Mouse (Mus musculus) neural tube, embryonic 13.5 days (tissue): ENCODE data around the gene Cyp2j6. TPM values are rescaled to one million over a fixed set of nuclear protein-coding genes. Genes with fewer than 3 reads are reported as not detected.

ENCODE experiments used
- ATAC-seq: fragments of 200-750 bp; cut with Nextera tagmentation; 2 replicates; pipeline ENCODE4 v1.8.0; 2017; ENCODE audit warnings: low read depth, mild to moderate bottlenecking, moderate TSS enrichment, moderate library complexity
- H3K27ac ChIP-seq: fragments of 300-500 bp; sonication (generic); replicated peaks from 2 replicates; pipeline ENCODE4 v1.5.1; 2015; ENCODE audit warnings: moderate library complexity, mild to moderate bottlenecking, inconsistent platforms
- H3K27me3 ChIP-seq: fragments of 300-500 bp; sonication (generic); 2 replicates; pipeline ENCODE4 v1.6.1; 2015; ENCODE audit warnings: mild to moderate bottlenecking, inconsistent platforms
- H3K36me3 ChIP-seq: fragments of 300-500 bp; sonication (generic); 2 replicates; pipeline ENCODE4 v1.6.1; 2015; ENCODE audit warnings: mild to moderate bottlenecking, inconsistent platforms
- H3K4me1 ChIP-seq: fragments of 300-500 bp; sonication (generic); replicated peaks from 2 replicates; pipeline ENCODE4 v1.6.1; 2015; ENCODE audit warnings: inconsistent platforms
- H3K4me2 ChIP-seq: fragments of 300-500 bp; sonication (generic); 2 replicates; pipeline ENCODE4 v1.6.1; 2015; ENCODE audit warnings: inconsistent platforms, mild to moderate bottlenecking, moderate library complexity
- H3K4me3 ChIP-seq: fragments of 300-500 bp; sonication (generic); 2 replicates; pipeline ENCODE4 v1.5.1; 2015; ENCODE audit warnings: mild to moderate bottlenecking, inconsistent platforms
- H3K9ac ChIP-seq: fragments of 300-500 bp; sonication (generic); 2 replicates; pipeline ENCODE4 v1.6.1; 2015; ENCODE audit warnings: moderate library complexity, mild to moderate bottlenecking, inconsistent platforms
- H3K9me3 ChIP-seq: fragments of 300-500 bp; sonication (generic); 2 replicates; pipeline ENCODE4 v1.6.1; 2016; ENCODE audit warnings: inconsistent platforms
- WGBS: fragments of 180-500 bp; shearing (Covaris S2); methylation state at CpG from one replicate; pipeline ENCODE4 v1.1.7; 2015; 5-methylcytosine and 5-hydroxymethylcytosine counted together
- polyA plus RNA-seq: library from polyadenylated mRNA; unstranded; fragments of >200 nt; fragmentation: Nextera tagmentation; extraction: Ambion mirVana; gene quantifications from 2 replicates; pipeline ENCODE4 v1.2.1, GENCODE M21; 2015

The Cyp2j6 gene
- polyA plus RNA-seq, 1 experiment from 2014 or later: 7.7 TPM

GRCm38 (mm10) chr4:96525772-96526171, 27.7 kb downstream of the Cyp2j6 start:
- no peak for ATAC-seq
- no peaks in the 10 kb centered on the region for H3K4me1 ChIP-seq
- H3K9ac ChIP-seq: no peak overlapping the region
- H3K9me3 ChIP-seq: no peaks in the 10 kb centered on the region
- WGBS: 35% methylated on average over 1 of the region's 1 CpGs
- no peaks in the 10 kb centered on the region for H3K27me3 ChIP-seq
- no peak overlapping the region for H3K4me3 ChIP-seq
- H3K36me3 ChIP-seq: peaks cover 5% of the 10 kb centered on the region; the same call in 1 of the 2 replicates
- H3K27ac ChIP-seq: no peak overlapping the region
- H3K4me2 ChIP-seq: no peak overlapping the region

DNA sequence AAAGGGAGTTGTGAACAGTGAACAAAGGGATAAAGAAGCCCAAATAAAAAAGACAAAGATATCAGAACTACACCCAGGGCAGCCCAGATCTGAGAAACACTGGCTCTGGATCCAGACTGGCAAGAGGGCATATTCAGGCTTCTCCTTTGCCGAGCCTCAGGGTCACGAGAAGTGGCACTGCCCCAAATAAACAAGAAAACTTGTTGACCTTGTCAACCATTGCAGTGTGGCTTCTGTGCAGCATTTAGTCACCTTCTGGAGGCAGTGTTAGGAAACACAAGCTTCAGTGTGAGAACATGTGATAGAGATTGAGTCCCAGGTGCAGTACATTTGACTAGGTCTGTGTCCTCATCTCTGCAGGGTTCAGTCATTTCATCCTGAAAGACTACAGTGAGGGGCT, 31.2 kb downstream of the Cyp2j6 start:
- ATAC-seq: no peak
- no peaks in the 10 kb centered on the region; the same call in 1 of the 2 replicates for H3K9me3 ChIP-seq
- H3K4me2 ChIP-seq: no peak overlapping the region
- H3K27ac ChIP-seq: no peak overlapping the region
- H3K27me3 ChIP-seq: no peaks in the 10 kb centered on the region
- 83% methylated on average over 2 of the region's 2 CpGs for WGBS
- no peaks in the 10 kb centered on the region for H3K4me1 ChIP-seq
- H3K9ac ChIP-seq: no peak overlapping the region
- no peak overlapping the region for H3K4me3 ChIP-seq
- H3K36me3 ChIP-seq: no peaks in the 10 kb centered on the region

GRCm38 (mm10) chr4:96510083-96510482, 43.4 kb downstream of the Cyp2j6 start:
- no peak overlapping the region for H3K4me3 ChIP-seq
- H3K4me2 ChIP-seq: no peak overlapping the region
- no peaks in the 10 kb centered on the region for H3K36me3 ChIP-seq
- no peak for ATAC-seq
- H3K27ac ChIP-seq: no peak overlapping the region
- no peak overlapping the region for H3K9ac ChIP-seq
- H3K4me1 ChIP-seq: no peaks in the 10 kb centered on the region
- WGBS: 87% methylated on average over 3 of the region's 3 CpGs
- no peaks in the 10 kb centered on the region for H3K9me3 ChIP-seq
- no peaks in the 10 kb centered on the region for H3K27me3 ChIP-seq

- no peak within 1 kb of the TSS for H3K4me2 ChIP-seq
- H3K36me3 ChIP-seq: no peaks in the 10 kb centered on the region
- H3K4me1 ChIP-seq: no peaks in the 10 kb centered on the region
- no peak within 1 kb of the TSS for H3K9ac ChIP-seq
- no peaks in the 10 kb centered on the region for H3K27me3 ChIP-seq
- no peak within 1 kb of the TSS for H3K27ac ChIP-seq
- no peaks in the 10 kb centered on the region for H3K9me3 ChIP-seq
- WGBS: 76% methylated on average over 1 of the region's 1 CpGs
- no peak within 1 kb of the TSS for H3K4me3 ChIP-seq
- no peak for ATAC-seq
Measured at GRCm38 (mm10) chr4:96507286-96507685, 46.2 kb downstream of the Cyp2j6 start, which contains the start of gene Cyp2j8. Cyp2j8 (minus strand) TSS chr4:96507386.

Other genes starting within 250 kb of the Cyp2j6 start
- gene Cyp2j11, start 205.0 kb downstream of the Cyp2j6 start, polyA plus RNA-seq: not detected in 2 replicates
- gene Cyp2j8, start 46.3 kb downstream of the Cyp2j6 start, polyA plus RNA-seq: not detected in 2 replicates
- gene Cyp2j9, start 37.9 kb upstream of the Cyp2j6 start, polyA plus RNA-seq: 4.8 and 6.7 TPM in 2 replicates
- gene Cyp2j5, start 110.5 kb upstream of the Cyp2j6 start, polyA plus RNA-seq: not detected in 2 replicates
- gene Gm12695, start 231.5 kb upstream of the Cyp2j6 start, polyA plus RNA-seq: not detected in 2 replicates